Mouse (Mus musculus): Measurements from ENCODE around the gene Fmo5.

DNA sequence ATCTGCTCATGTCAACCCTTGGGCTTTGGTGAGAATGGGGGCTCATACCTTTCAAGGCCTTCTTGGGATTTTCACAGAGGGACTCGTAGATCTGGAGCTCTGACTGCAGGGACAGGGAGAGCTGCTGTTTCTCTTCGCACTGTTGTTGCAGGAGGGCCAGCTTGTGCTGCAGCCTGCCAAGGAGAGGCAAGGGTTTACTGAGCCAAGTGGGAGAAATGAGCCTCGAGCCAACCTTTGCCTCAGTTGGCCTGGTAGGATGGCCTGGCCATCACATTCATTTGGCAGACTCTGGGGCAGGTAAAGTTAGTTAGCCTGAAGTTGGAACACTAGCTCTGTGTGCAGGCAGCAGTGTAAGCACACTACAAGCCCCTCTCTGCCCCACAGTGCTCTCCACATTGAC is 70.5 kb downstream of the Fmo5 start:
- TF ChIP-seq CHD2 (IDR thresholded peaks at IDR 0.05; ENCODE audit: low read depth, low read length) (no peak), ZNF384 (IDR thresholded peaks at IDR 0.05; ENCODE audit: low read depth, low read length) (no peak)

Measured in ES-E14 (cell line).